22 mouse cellular contexts compared by ENCODE assay signal in genomic region chrX:10219281-10219680, GRCm38 (mm10). TPM values are rescaled to one million over a fixed set of nuclear protein-coding genes. Genes with fewer than 3 reads are reported as not detected.
DNase-seq lines count a peak whose midpoint lies in the region; ATAC-seq and TF ChIP-seq lines count a peak whose summit lies in the region.
"Had no signal": no experiment of that assay in that cellular context is flagged by ENCODE, and none has a peak within 500 bp of the region (broad histone marks: within the 10 kb centered on the region; RNA-seq: fewer than 3 reads in every experiment).

No protein-coding gene starts in this region.

- no peak overlapping the region for H3K4me3 ChIP-seq in heart, embryonic 11.5 days (ENCODE audit: low read depth, low read length)
- H3K4me3 ChIP-seq in midbrain, postnatal 0 days (ENCODE audit: low read depth, low read length): no peak overlapping the region
- no peak overlapping the region for H3K4me3 ChIP-seq in midbrain, embryonic 15.5 days
- H3K4me3 ChIP-seq: embryonic facial prominence, embryonic 13.5 days; forebrain, embryonic 10.5 days; neural tube, embryonic 12.5 days had no signal

- 71% methylated on average over 6 of the region's 6 CpGs for WGBS in heart, embryonic 11.5 days (ENCODE audit: insufficient replicate concordance)
- 65% methylated on average over 6 of the region's 6 CpGs for WGBS in midbrain, postnatal 0 days
- WGBS in midbrain, embryonic 15.5 days: 71% methylated on average over 6 of the region's 6 CpGs

- no peaks in the 10 kb centered on the region for H3K4me1 ChIP-seq in heart, embryonic 11.5 days (ENCODE audit: control insufficient read depth, insufficient read depth, low read length)
- H3K4me1 ChIP-seq in midbrain, postnatal 0 days (ENCODE audit: insufficient read depth, low read length): no peaks in the 10 kb centered on the region
- H3K4me1 ChIP-seq in midbrain, embryonic 15.5 days: 0 out of 2 replicates have a peak, but pooled peaks cover 2% of the 10 kb centered on the region
- H3K4me1 ChIP-seq: embryonic facial prominence, embryonic 13.5 days; forebrain, embryonic 10.5 days; neural tube, embryonic 12.5 days had no signal

- no peak for ATAC-seq in heart, embryonic 11.5 days (replicated peaks; ENCODE audit: insufficient number of reproducible peaks, low FRiP score, low TSS enrichment)
- ATAC-seq in midbrain, postnatal 0 days (ENCODE audit: low FRiP score): no peak
- no peak for ATAC-seq in midbrain, embryonic 15.5 days (replicated peaks)
- ATAC-seq: CD4-positive, CD25-positive, alpha-beta regulatory T cell, adult 4 months; intestine, postnatal 0 days; midbrain, embryonic 16.5 days had no signal

- H3K27ac ChIP-seq in heart, embryonic 11.5 days (ENCODE audit: low read depth, low read length): no peak overlapping the region
- H3K27ac ChIP-seq in midbrain, postnatal 0 days (ENCODE audit: low read depth, low read length): no peak overlapping the region
- H3K27ac ChIP-seq in midbrain, embryonic 15.5 days: no peak overlapping the region
- H3K27ac ChIP-seq: embryonic facial prominence, embryonic 13.5 days; forebrain, embryonic 10.5 days; kidney, postnatal 0 days; macrophage; neural tube, embryonic 12.5 days had no signal

- no peak for TF ChIP-seq CTCF in midbrain, postnatal 0 days (IDR thresholded peaks at IDR 0.05)

- no peaks in the 10 kb centered on the region for H3K9me3 ChIP-seq in heart, embryonic 11.5 days (replicated peaks; ENCODE audit: control insufficient read depth, low read length)
- H3K9me3 ChIP-seq in midbrain, postnatal 0 days (ENCODE audit: low read length): no peaks in the 10 kb centered on the region
- no peaks in the 10 kb centered on the region for H3K9me3 ChIP-seq in midbrain, embryonic 15.5 days
- H3K9me3 ChIP-seq: embryonic facial prominence, embryonic 13.5 days; forebrain, embryonic 10.5 days; neural tube, embryonic 12.5 days had no signal

- H3K36me3 ChIP-seq in heart, embryonic 11.5 days (ENCODE audit: control insufficient read depth, insufficient read depth, low read length): no peaks in the 10 kb centered on the region
- H3K36me3 ChIP-seq in midbrain, postnatal 0 days (ENCODE audit: insufficient read depth, low read length): no peaks in the 10 kb centered on the region
- no peaks in the 10 kb centered on the region for H3K36me3 ChIP-seq in midbrain, embryonic 15.5 days (replicated peaks)
- H3K36me3 ChIP-seq: embryonic facial prominence, embryonic 13.5 days; forebrain, embryonic 10.5 days; neural tube, embryonic 12.5 days had no signal

- DNase-seq in heart, adult 18-20 months: peak; percentile 12 to 14
- DNase-seq in midbrain, postnatal 0 days (ENCODE audit: low spot score): peak; percentile 42
- DNase-seq in cerebellum, adult 8-10 months: peak; percentile 11
- DNase-seq in layer of hippocampus, adult 9-10 months (ENCODE audit: low spot score): no peak
- no peak for DNase-seq in kidney, postnatal 10 days
- DNase-seq: adrenal gland, postnatal 36 days had no signal

- H3K9ac ChIP-seq in heart, embryonic 11.5 days (ENCODE audit: low read depth, low read length): no peak overlapping the region
- no peak overlapping the region for H3K9ac ChIP-seq in midbrain, postnatal 0 days (replicated peaks; ENCODE audit: low read length, poor library complexity, severe bottlenecking)
- no peak overlapping the region for H3K9ac ChIP-seq in midbrain, embryonic 15.5 days
- H3K9ac ChIP-seq: embryonic facial prominence, embryonic 13.5 days; neural tube, embryonic 12.5 days had no signal

- no peak overlapping the region for H3K4me2 ChIP-seq in heart, embryonic 11.5 days
- H3K4me2 ChIP-seq in midbrain, postnatal 0 days (ENCODE audit: low read depth, low read length, poor library complexity, severe bottlenecking): no peak overlapping the region
- no peak overlapping the region for H3K4me2 ChIP-seq in midbrain, embryonic 15.5 days
- H3K4me2 ChIP-seq: embryonic facial prominence, embryonic 13.5 days; neural tube, embryonic 12.5 days had no signal

- no peaks in the 10 kb centered on the region for H3K27me3 ChIP-seq in heart, embryonic 11.5 days (ENCODE audit: control insufficient read depth, insufficient read depth, low read length)
- no peaks in the 10 kb centered on the region for H3K27me3 ChIP-seq in midbrain, postnatal 0 days (ENCODE audit: insufficient read depth, low read length)
- H3K27me3 ChIP-seq in midbrain, embryonic 15.5 days (replicated peaks): no peaks in the 10 kb centered on the region
- H3K27me3 ChIP-seq: embryonic facial prominence, embryonic 13.5 days; neural tube, embryonic 12.5 days had no signal

RNA-seq across cellular contexts. Expression of gene Rpgr, which starts 2.6 kb away (rescaled TPM):
- 1 to 10 TPM; 2.5 to 3.9 TPM for total RNA-seq in heart, adult 18-20 months (2021)
- polyA plus RNA-seq in heart, embryonic 11.5 days (2014; fragmentation: Nextera tagmentation; extraction: Ambion mirVana): 12.2 and 12.8 TPM in 2 replicates
- total RNA-seq in midbrain, postnatal 0 days (2014; rRNA removed): 22.9 and 24.6 TPM in 2 replicates
- polyA plus RNA-seq in midbrain, postnatal 0 days (2015; fragmentation: Nextera tagmentation; extraction: Ambion mirVana): 25.4 and 28.4 TPM in 2 replicates
- 36.8 and 39.0 TPM in 2 replicates for polyA plus RNA-seq in midbrain, embryonic 15.5 days (2015; fragmentation: Nextera tagmentation; extraction: Ambion mirVana)
- total RNA-seq: MEL had no signal

RNA-seq across cellular contexts. Expression of gene Otc, which starts 32.8 kb away (rescaled TPM):
- not detected for total RNA-seq in heart, adult 18-20 months (2021)
- polyA plus RNA-seq in heart, embryonic 11.5 days (2014; fragmentation: Nextera tagmentation; extraction: Ambion mirVana): 0.21 TPM in 1 of 2 replicates, not detected in the other
- total RNA-seq in midbrain, postnatal 0 days (2014; rRNA removed): not detected in 2 replicates
- not detected in 2 replicates for polyA plus RNA-seq in midbrain, postnatal 0 days (2015; fragmentation: Nextera tagmentation; extraction: Ambion mirVana)
- 0.09 TPM in 1 of 2 replicates, not detected in the other for polyA plus RNA-seq in midbrain, embryonic 15.5 days (2015; fragmentation: Nextera tagmentation; extraction: Ambion mirVana)
- total RNA-seq: adrenal gland, postnatal 36 days; common myeloid progenitor, adult 5-6 weeks; layer of hippocampus, adult 8-10 months; MEL had no signal
- polyA plus RNA-seq: CD4-positive, CD25-positive, alpha-beta regulatory T cell, adult 4 months; embryonic facial prominence, embryonic 13.5 days; forebrain, embryonic 10.5 days; hindbrain, embryonic 11.5 days; kidney, postnatal 0 days; limb, embryonic 14.5 days; macrophage; midbrain, embryonic 16.5 days; neural tube, embryonic 12.5 days; urinary bladder, adult 2 months had no signal

Comparison
In these comparisons a context has a peak if more than half of its experiments do, and no peak if none do; other contexts are left out.
1. DNase-seq: peak in heart, adult 18-20 months (2 of 2), midbrain, postnatal 0 days (single experiment) and cerebellum, adult 8-10 months (single experiment); none in layer of hippocampus, adult 9-10 months (single experiment) and kidney, postnatal 10 days (single experiment).